Mouse (Mus musculus): ENCODE data around the gene Gstm3. TPM values are rescaled to one million over a fixed set of nuclear protein-coding genes. Genes with fewer than 3 reads are reported as not detected.

Gstm3 gene
- polyA plus RNA-seq, 1 experiment from 2014 or later, result not detected

DNA sequence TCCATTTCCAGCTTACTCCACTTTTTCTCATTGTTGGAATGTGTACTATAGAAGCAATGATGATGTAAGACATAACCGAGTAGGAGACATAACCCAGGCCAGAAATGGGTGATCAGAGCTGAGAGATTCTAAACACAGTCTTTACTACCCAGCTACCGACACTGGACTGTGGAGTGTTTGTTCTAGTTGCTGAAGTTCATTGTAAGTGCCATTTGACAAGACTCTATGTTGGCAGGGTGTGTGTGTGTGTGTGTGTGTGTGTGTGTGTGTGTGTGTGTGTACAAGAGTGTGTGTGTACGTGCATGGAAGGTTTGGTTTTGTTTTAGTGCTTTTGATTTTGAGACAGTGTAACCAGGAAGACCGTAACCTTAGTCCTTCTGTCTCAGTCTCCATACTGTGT, 39.4 kb downstream of the Gstm3 start:
- WGBS, result 85% methylated on average over 4 of the region's 4 CpGs

DNA sequence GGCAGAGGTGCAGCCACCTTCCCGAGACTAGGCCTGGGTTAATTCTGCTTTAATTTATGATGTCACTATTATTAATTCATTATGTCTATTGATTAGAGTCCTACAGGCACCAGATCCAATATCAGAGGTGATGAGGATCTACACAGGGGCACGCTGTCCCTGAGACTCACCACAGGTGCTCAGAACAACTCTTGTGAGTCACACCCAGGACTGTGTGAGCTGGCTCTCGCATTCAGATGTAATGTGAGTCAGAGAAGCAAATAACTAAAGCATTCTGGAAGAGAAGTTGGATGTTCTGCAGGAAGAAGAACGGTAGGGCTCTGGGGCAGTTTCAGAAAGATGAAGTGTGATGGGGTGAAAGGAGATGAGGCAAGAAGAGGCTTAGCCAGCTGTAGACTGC, 39.8 kb downstream of the Gstm3 start:
- H3K9ac ChIP-seq (ENCODE audit: low read depth, low read length), result no peak overlapping the region
- WGBS, result 87% methylated on average over 4 of the region's 4 CpGs
- no peak overlapping the region for H3K4me3 ChIP-seq (ENCODE audit: low read depth, low read length)
- no peaks in the 10 kb centered on the region for H3K27me3 ChIP-seq (ENCODE audit: control insufficient read depth, insufficient read depth, low read depth, low read length)
- H3K4me2 ChIP-seq (ENCODE audit: low read length), result no peak overlapping the region
- no peak for ATAC-seq
- H3K9me3 ChIP-seq (replicated peaks; ENCODE audit: control insufficient read depth, low read length, poor library complexity, severe bottlenecking), result no peaks in the 10 kb centered on the region
- peaks cover 12% of the 10 kb centered on the region for H3K4me1 ChIP-seq (ENCODE audit: control insufficient read depth, insufficient read depth, low read length)
- no peak overlapping the region for H3K27ac ChIP-seq (ENCODE audit: low read length)
- H3K36me3 ChIP-seq (ENCODE audit: control insufficient read depth, insufficient read depth, low read length), result no peaks in the 10 kb centered on the region

More for the DNA sequence above, 39.4 kb downstream of the Gstm3 start:
- no peak overlapping the region for H3K27ac ChIP-seq (ENCODE audit: low read length)
- H3K4me1 ChIP-seq (ENCODE audit: control insufficient read depth, insufficient read depth, low read length), result peaks cover 12% of the 10 kb centered on the region
- no peaks in the 10 kb centered on the region for H3K9me3 ChIP-seq (replicated peaks; ENCODE audit: control insufficient read depth, low read length, poor library complexity, severe bottlenecking)
- no peaks in the 10 kb centered on the region for H3K36me3 ChIP-seq (ENCODE audit: control insufficient read depth, insufficient read depth, low read length)
- no peak for ATAC-seq
- H3K27me3 ChIP-seq (ENCODE audit: control insufficient read depth, insufficient read depth, low read depth, low read length), result no peaks in the 10 kb centered on the region
- H3K4me3 ChIP-seq (ENCODE audit: low read depth, low read length), result no peak overlapping the region
- H3K4me2 ChIP-seq (ENCODE audit: low read length), result no peak overlapping the region
- no peak overlapping the region for H3K9ac ChIP-seq (ENCODE audit: low read depth, low read length)

DNA sequence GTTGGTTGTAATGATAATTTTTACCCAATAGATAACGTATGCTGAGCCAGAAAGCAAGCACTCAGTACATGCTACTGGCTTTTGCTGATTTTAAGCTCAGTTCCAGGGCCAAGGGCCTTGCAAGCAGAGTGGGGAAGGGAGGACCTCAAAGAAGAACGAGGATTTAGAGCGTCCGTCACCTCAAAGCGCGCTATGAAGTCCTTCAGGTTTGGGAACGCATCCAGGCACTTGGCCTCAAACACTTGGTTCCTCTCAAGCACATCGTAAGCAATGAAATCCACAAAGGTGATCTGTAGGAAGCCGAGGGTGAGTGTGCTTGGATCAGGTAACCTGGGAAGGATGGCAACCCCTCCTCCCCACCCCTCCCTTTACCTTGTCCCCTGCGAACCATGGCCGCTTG, 40.4 kb downstream of the Gstm3 start:
- Histone ChIP-seq H3K9ac (ENCODE audit: low read depth, low read length) (no peak overlapping the region), H3K9me3 (replicated peaks; ENCODE audit: control insufficient read depth, low read length, poor library complexity, severe bottlenecking) (no peaks in the 10 kb centered on the region), H3K27ac (ENCODE audit: low read length) (no peak overlapping the region), H3K4me1 (ENCODE audit: control insufficient read depth, insufficient read depth, low read length) (peaks cover 12% of the 10 kb centered on the region), H3K4me2 (ENCODE audit: low read length) (no peak overlapping the region), H3K27me3 (ENCODE audit: control insufficient read depth, insufficient read depth, low read depth, low read length) (no peaks in the 10 kb centered on the region), H3K4me3 (ENCODE audit: low read depth, low read length) (no peak overlapping the region), H3K36me3 (ENCODE audit: control insufficient read depth, insufficient read depth, low read length) (no peaks in the 10 kb centered on the region)
- ATAC-seq, result no peak
- WGBS, result 82% methylated on average over 11 of the region's 11 CpGs

DNA sequence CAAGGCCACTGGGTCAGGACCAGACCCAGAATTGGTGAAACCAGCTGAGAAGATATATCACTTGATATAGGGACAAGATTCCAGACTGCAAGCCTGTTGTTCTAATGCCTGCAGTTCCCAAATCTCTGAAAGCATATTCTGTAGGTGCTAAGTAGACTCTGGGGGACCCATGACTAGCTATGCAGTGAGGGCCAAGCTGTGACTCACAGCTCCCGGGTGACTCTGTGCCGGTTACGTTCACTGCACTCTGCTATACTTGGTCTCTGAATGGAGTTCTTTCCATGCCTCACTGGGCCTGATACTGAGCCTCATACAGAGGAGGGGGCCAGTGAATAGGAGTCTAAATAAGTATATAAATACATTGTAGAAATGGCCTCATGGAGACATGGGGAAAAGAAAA, 41.2 kb downstream of the Gstm3 start:
- Histone ChIP-seq H3K4me1 (ENCODE audit: control insufficient read depth, insufficient read depth, low read length) (peaks cover 12% of the 10 kb centered on the region), H3K9me3 (replicated peaks; ENCODE audit: control insufficient read depth, low read length, poor library complexity, severe bottlenecking) (no peaks in the 10 kb centered on the region), H3K4me3 (ENCODE audit: low read depth, low read length) (no peak overlapping the region), H3K9ac (ENCODE audit: low read depth, low read length) (no peak overlapping the region), H3K27ac (ENCODE audit: low read length) (no peak overlapping the region), H3K27me3 (ENCODE audit: control insufficient read depth, insufficient read depth, low read depth, low read length) (no peaks in the 10 kb centered on the region), H3K36me3 (ENCODE audit: control insufficient read depth, insufficient read depth, low read length) (no peaks in the 10 kb centered on the region), H3K4me2 (ENCODE audit: low read length) (no peak overlapping the region)
- no peak for ATAC-seq
- WGBS, result 60% methylated on average over 3 of the region's 3 CpGs

DNA sequence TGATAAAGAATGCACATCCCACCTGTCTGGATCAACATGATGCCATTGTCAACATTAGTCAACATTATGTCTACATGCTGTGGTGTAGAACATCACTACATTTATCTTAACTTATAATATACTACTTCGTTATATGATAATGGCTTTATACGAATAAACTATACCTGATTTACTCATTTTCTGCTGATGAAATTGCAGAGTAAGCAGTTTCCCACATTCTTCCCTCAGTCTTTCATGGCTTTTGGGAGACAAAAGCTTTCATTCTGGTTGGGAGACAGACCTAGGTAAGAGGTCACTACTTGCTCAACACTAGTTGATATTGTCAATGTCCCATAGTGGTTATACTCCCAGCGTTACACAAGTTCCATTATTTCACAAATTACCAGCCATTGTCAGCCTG, 43.7 kb downstream of the Gstm3 start:
- ATAC-seq, result no peak
- H3K27ac ChIP-seq (ENCODE audit: low read length), result no peak overlapping the region
- 96% methylated on average over 3 of the region's 3 CpGs for WGBS
- H3K9ac ChIP-seq (ENCODE audit: low read depth, low read length), result no peak overlapping the region
- H3K27me3 ChIP-seq (ENCODE audit: control insufficient read depth, insufficient read depth, low read depth, low read length), result no peaks in the 10 kb centered on the region
- peaks cover 5% of the 10 kb centered on the region; the same call in 1 of the 2 replicates for H3K4me1 ChIP-seq (ENCODE audit: control insufficient read depth, insufficient read depth, low read length)
- no peak overlapping the region for H3K4me2 ChIP-seq (ENCODE audit: low read length)
- H3K36me3 ChIP-seq (ENCODE audit: control insufficient read depth, insufficient read depth, low read length), result no peaks in the 10 kb centered on the region
- no peak overlapping the region for H3K4me3 ChIP-seq (ENCODE audit: low read depth, low read length)
- H3K9me3 ChIP-seq (replicated peaks; ENCODE audit: control insufficient read depth, low read length, poor library complexity, severe bottlenecking), result no peaks in the 10 kb centered on the region

DNA sequence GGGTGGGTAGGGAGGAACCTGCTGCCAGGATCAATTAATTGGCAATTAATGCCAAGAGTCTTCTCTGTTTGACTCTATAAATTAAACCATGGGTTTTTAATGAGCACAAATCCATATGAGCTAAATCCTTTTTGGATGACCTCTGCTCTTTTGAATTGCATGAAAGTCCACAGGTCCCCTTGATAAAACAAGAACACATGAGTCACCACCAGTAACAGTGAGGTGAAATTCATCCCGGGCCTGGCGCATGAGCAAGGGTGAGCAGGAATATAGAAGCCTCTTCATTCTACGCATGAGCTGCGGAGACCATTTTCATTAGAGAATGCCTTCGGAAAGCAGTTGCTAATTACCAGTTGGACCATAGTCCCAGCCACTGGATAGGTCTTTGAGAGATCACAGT, 48.7 kb downstream of the Gstm3 start:
- no peak overlapping the region for H3K4me2 ChIP-seq (ENCODE audit: low read length)
- no peaks in the 10 kb centered on the region for H3K4me1 ChIP-seq (ENCODE audit: control insufficient read depth, insufficient read depth, low read length)
- H3K9me3 ChIP-seq (replicated peaks; ENCODE audit: control insufficient read depth, low read length, poor library complexity, severe bottlenecking), result no peaks in the 10 kb centered on the region
- H3K4me3 ChIP-seq (ENCODE audit: low read depth, low read length), result no peak overlapping the region
- H3K36me3 ChIP-seq (ENCODE audit: control insufficient read depth, insufficient read depth, low read length), result no peaks in the 10 kb centered on the region
- H3K27me3 ChIP-seq (ENCODE audit: control insufficient read depth, insufficient read depth, low read depth, low read length), result no peaks in the 10 kb centered on the region
- ATAC-seq, result no peak
- no peak overlapping the region for H3K27ac ChIP-seq (ENCODE audit: low read length)
- 93% methylated on average over 5 of the region's 5 CpGs for WGBS
- H3K9ac ChIP-seq (ENCODE audit: low read depth, low read length), result no peak overlapping the region

DNA sequence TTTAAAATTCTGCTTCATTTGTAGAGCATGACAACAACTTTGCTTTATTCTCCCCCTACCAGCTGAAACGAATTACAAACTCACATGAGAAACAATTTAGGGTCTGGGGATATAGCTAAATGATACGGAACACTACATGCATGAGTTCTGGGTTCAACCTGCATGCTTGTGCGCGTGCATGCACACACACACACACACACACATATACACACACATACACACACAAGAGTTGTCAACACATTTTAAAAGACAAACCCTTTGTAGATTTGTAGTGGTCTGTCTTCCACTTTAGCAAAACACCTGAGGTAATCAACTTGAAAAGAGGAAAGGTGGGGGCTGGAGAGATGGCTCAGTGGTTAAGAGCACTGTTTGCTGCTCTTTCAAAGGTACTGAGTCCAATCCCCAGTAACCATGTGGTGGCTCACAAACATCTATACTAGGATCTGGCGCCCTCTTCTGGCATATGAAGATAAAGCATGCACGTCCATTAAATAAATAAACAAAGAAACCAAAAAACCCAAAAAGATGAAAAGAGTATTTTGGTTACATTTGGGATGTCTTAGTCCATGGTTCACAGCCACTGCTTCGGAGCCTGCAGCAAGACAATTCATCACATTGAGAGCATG, 51.2 kb downstream of the Gstm3 start:
- WGBS, result 58% methylated on average over 7 of the region's 7 CpGs
- H3K4me1 ChIP-seq (ENCODE audit: control insufficient read depth, insufficient read depth, low read length), result no peaks in the 10 kb centered on the region
- no peaks in the 10 kb centered on the region for H3K36me3 ChIP-seq (ENCODE audit: control insufficient read depth, insufficient read depth, low read length)
- no peak for ATAC-seq
- no peak overlapping the region for H3K9ac ChIP-seq (ENCODE audit: low read depth, low read length)
- H3K4me3 ChIP-seq (ENCODE audit: low read depth, low read length), result no peak overlapping the region
- H3K27ac ChIP-seq (ENCODE audit: low read length), result no peak overlapping the region
- no peaks in the 10 kb centered on the region for H3K9me3 ChIP-seq (replicated peaks; ENCODE audit: control insufficient read depth, low read length, poor library complexity, severe bottlenecking)
- no peak overlapping the region for H3K4me2 ChIP-seq (ENCODE audit: low read length)
- H3K27me3 ChIP-seq (ENCODE audit: control insufficient read depth, insufficient read depth, low read depth, low read length), result no peaks in the 10 kb centered on the region

DNA sequence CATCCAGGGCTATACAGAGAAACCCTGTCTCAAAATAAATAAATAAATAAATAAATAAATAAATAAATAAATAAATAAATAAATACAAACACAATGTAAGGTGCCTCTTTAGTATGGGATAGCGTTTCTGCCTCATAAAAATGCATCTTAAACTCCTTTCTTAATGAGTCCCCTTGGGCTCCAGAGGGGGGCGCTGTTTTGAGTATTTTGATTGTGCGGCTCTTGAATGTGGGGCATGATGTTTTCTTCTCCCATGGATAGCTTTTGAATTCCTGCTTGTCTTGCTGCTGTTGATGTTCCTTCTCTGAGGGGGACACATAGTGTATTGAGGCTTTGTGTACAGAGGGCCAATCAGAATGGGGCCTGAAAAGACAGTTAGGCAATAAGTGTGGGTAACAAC, 52.0 kb downstream of the Gstm3 start:
- Histone ChIP-seq H3K4me3 (ENCODE audit: low read depth, low read length) (no peak overlapping the region), H3K27ac (ENCODE audit: low read length) (no peak overlapping the region), H3K9me3 (replicated peaks; ENCODE audit: control insufficient read depth, low read length, poor library complexity, severe bottlenecking) (no peaks in the 10 kb centered on the region), H3K27me3 (ENCODE audit: control insufficient read depth, insufficient read depth, low read depth, low read length) (no peaks in the 10 kb centered on the region), H3K36me3 (ENCODE audit: control insufficient read depth, insufficient read depth, low read length) (no peaks in the 10 kb centered on the region), H3K4me1 (ENCODE audit: control insufficient read depth, insufficient read depth, low read length) (no peaks in the 10 kb centered on the region), H3K4me2 (ENCODE audit: low read length) (no peak overlapping the region), H3K9ac (ENCODE audit: low read depth, low read length) (no peak overlapping the region)
- no peak for ATAC-seq
- 81% methylated on average over 3 of the region's 3 CpGs for WGBS

DNA sequence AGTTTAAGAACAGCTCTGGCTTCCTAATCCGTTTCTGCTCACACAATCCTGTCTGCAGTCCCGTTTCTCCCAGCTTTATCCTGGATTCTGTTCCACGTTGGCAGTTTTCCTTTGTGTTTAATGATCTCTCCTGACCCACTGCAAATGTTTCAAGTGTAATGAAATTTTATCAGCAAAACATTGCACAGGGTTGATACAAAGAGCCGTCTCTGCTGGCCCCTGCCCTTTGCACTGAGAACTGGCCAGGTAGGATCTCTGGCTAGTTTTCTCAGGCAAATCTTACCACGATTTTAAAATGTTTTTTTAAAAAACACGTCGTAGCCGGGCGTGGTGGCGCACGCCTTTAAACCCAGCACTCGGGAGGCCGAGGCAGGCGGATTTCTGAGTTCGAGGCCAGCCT, 52.4 kb downstream of the Gstm3 start:
- no peak overlapping the region for H3K4me3 ChIP-seq (ENCODE audit: low read depth, low read length)
- no peak for ATAC-seq
- no peak overlapping the region for H3K9ac ChIP-seq (ENCODE audit: low read depth, low read length)
- H3K27me3 ChIP-seq (ENCODE audit: control insufficient read depth, insufficient read depth, low read depth, low read length), result no peaks in the 10 kb centered on the region
- no peaks in the 10 kb centered on the region for H3K36me3 ChIP-seq (ENCODE audit: control insufficient read depth, insufficient read depth, low read length)
- H3K9me3 ChIP-seq (replicated peaks; ENCODE audit: control insufficient read depth, low read length, poor library complexity, severe bottlenecking), result no peaks in the 10 kb centered on the region
- no peak overlapping the region for H3K27ac ChIP-seq (ENCODE audit: low read length)
- WGBS, result 75% methylated on average over 15 of the region's 15 CpGs
- H3K4me1 ChIP-seq (ENCODE audit: control insufficient read depth, insufficient read depth, low read length), result no peaks in the 10 kb centered on the region
- H3K4me2 ChIP-seq (ENCODE audit: low read length), result no peak overlapping the region
